Mouse (Mus musculus): ENCODE results near the gene Muc20. TPM values are rescaled to one million over a fixed set of nuclear protein-coding genes. Genes with fewer than 3 reads are reported as not detected.

The Muc20 gene
- polyA plus RNA-seq, 1 experiment from 2014 or later, result not detected

Other genes starting within 250 kb of the Muc20 start
- gene Tfrc, start 188.5 kb downstream of the Muc20 start, polyA plus RNA-seq (2014; fragmentation: Nextera tagmentation; extraction: Ambion mirVana), result 66.9 and 67.9 TPM in 2 replicates
- gene Tnk2, start 153.6 kb downstream of the Muc20 start, polyA plus RNA-seq (2014; fragmentation: Nextera tagmentation; extraction: Ambion mirVana), result 7.0 and 8.6 TPM in 2 replicates
- 0.49 and 0.54 TPM in 2 replicates for gene Muc4, start 61.5 kb downstream of the Muc20 start, polyA plus RNA-seq (2014; fragmentation: Nextera tagmentation; extraction: Ambion mirVana)
- gene Smbd1, start 13.0 kb upstream of the Muc20 start, polyA plus RNA-seq (2014; fragmentation: Nextera tagmentation; extraction: Ambion mirVana), result not detected in 2 replicates
- 122 and 127 TPM in 2 replicates for gene Fyttd1, start 80.1 kb upstream of the Muc20 start, polyA plus RNA-seq (2014; fragmentation: Nextera tagmentation; extraction: Ambion mirVana)
- 18.1 and 21.2 TPM in 2 replicates for gene Rubcn, start 80.3 kb upstream of the Muc20 start, polyA plus RNA-seq (2014; fragmentation: Nextera tagmentation; extraction: Ambion mirVana)
- gene Lrch3, start 116.7 kb upstream of the Muc20 start, polyA plus RNA-seq (2014; fragmentation: Nextera tagmentation; extraction: Ambion mirVana), result 39.0 and 42.4 TPM in 2 replicates